10 mouse cellular contexts compared by ENCODE assay signal in genomic region chr6:119467785-119468059, GRCm38 (mm10). TPM values are rescaled to one million over a fixed set of nuclear protein-coding genes. Genes with fewer than 3 reads are reported as not detected.
DNase-seq lines count a peak whose midpoint lies in the region; ATAC-seq and TF ChIP-seq lines count a peak whose summit lies in the region.
"Had no signal": no experiment of that assay in that cellular context is flagged by ENCODE, and none has a peak within 500 bp of the region (broad histone marks: within the 10 kb centered on the region; RNA-seq: fewer than 3 reads in every experiment).

No protein-coding gene starts in this region.

- no peaks in the 10 kb centered on the region; the same call in 1 of the 2 replicates for H3K9me3 ChIP-seq in heart, embryonic 10.5 days
- H3K9me3 ChIP-seq in liver, embryonic 16.5 days (replicated peaks; ENCODE audit: control insufficient read depth, low read length), result no peaks in the 10 kb centered on the region
- H3K9me3 ChIP-seq in liver, embryonic 11.5 days (ENCODE audit: control insufficient read depth, low read length), result no peaks in the 10 kb centered on the region
- H3K9me3 ChIP-seq in liver, postnatal 0 days (ENCODE audit: low read length), result no peaks in the 10 kb centered on the region
- no peaks in the 10 kb centered on the region for H3K9me3 ChIP-seq in forebrain, embryonic 12.5 days
- H3K9me3 ChIP-seq: G1E had no signal

- peaks cover 9% of the 10 kb centered on the region for H3K4me1 ChIP-seq in heart, embryonic 10.5 days
- no peaks in the 10 kb centered on the region; the same call in 1 of the 2 replicates for H3K4me1 ChIP-seq in liver, embryonic 16.5 days (ENCODE audit: control insufficient read depth, low read depth, low read length)
- H3K4me1 ChIP-seq in liver, embryonic 11.5 days (replicated peaks; ENCODE audit: control insufficient read depth, insufficient read depth, low read length), result peaks cover 6% of the 10 kb centered on the region; the same call in 1 of the 2 replicates
- peaks cover 13% of the 10 kb centered on the region for H3K4me1 ChIP-seq in liver, postnatal 0 days (ENCODE audit: insufficient read depth)
- no peaks in the 10 kb centered on the region; the same call in 1 of the 2 replicates for H3K4me1 ChIP-seq in forebrain, embryonic 12.5 days

- H3K36me3 ChIP-seq in heart, embryonic 10.5 days, result no peaks in the 10 kb centered on the region
- H3K36me3 ChIP-seq in liver, embryonic 16.5 days (ENCODE audit: control insufficient read depth, insufficient read depth), result no peaks in the 10 kb centered on the region
- H3K36me3 ChIP-seq in liver, embryonic 11.5 days (ENCODE audit: control insufficient read depth, insufficient read depth, low read length), result no peaks in the 10 kb centered on the region
- no peaks in the 10 kb centered on the region for H3K36me3 ChIP-seq in liver, postnatal 0 days (replicated peaks; ENCODE audit: insufficient read depth, low read length)
- no peaks in the 10 kb centered on the region for H3K36me3 ChIP-seq in forebrain, embryonic 12.5 days (replicated peaks)
- H3K36me3 ChIP-seq: G1E had no signal

- no peak for DNase-seq in heart, embryonic 10.5 days (ENCODE audit: low spot score)
- DNase-seq in heart, postnatal 25 days (ENCODE audit: low spot score), result no peak
- DNase-seq in liver, embryonic 11.5 days (ENCODE audit: low spot score), result no peak
- DNase-seq in NIH3T3 (ENCODE audit: low read depth), result peak; percentile 68
- no peak for DNase-seq in liver, postnatal 0 days
- DNase-seq in urinary bladder, postnatal 14 days (ENCODE audit: low spot score), result no peak
- DNase-seq: midbrain, embryonic 14.5 days had no signal

- peak; percentile 59 for TF ChIP-seq CTCF in liver, postnatal 0 days (IDR thresholded peaks at IDR 0.05; ENCODE audit: low read depth)

- H3K27ac ChIP-seq in heart, embryonic 10.5 days, result peak overlapping the region; percentile 85
- H3K27ac ChIP-seq in liver, embryonic 16.5 days (ENCODE audit: low read length), result no peak overlapping the region
- H3K27ac ChIP-seq in liver, embryonic 11.5 days (ENCODE audit: low read depth, low read length), result no peak overlapping the region
- peak overlapping the region; percentile 57 for H3K27ac ChIP-seq in liver, postnatal 0 days (ENCODE audit: low read depth)
- H3K27ac ChIP-seq in forebrain, embryonic 12.5 days, result no peak overlapping the region

- H3K27me3 ChIP-seq in heart, embryonic 10.5 days (ENCODE audit: insufficient read depth, poor library complexity, severe bottlenecking), result no peaks in the 10 kb centered on the region
- peaks cover 3% of the 10 kb centered on the region; the same call in 1 of the 2 replicates for H3K27me3 ChIP-seq in liver, embryonic 16.5 days (ENCODE audit: control insufficient read depth, insufficient read depth, low read depth, low read length)
- H3K27me3 ChIP-seq in liver, embryonic 11.5 days (replicated peaks; ENCODE audit: control insufficient read depth, insufficient read depth, low read length), result no peaks in the 10 kb centered on the region
- H3K27me3 ChIP-seq in liver, postnatal 0 days (ENCODE audit: insufficient read depth, low read length), result no peaks in the 10 kb centered on the region
- no peaks in the 10 kb centered on the region for H3K27me3 ChIP-seq in forebrain, embryonic 12.5 days

- peak; percentile 24; the same call in 1 of the 2 replicates for ATAC-seq in liver, embryonic 16.5 days (ENCODE audit: low read depth)
- no peak for ATAC-seq in liver, embryonic 11.5 days (replicated peaks; ENCODE audit: low FRiP score)
- ATAC-seq in liver, postnatal 0 days, result peak; percentile 59
- ATAC-seq in forebrain, embryonic 12.5 days (ENCODE audit: low FRiP score), result no peak

- no peak overlapping the region for H3K9ac ChIP-seq in liver, embryonic 16.5 days (ENCODE audit: low read depth, low read length)
- H3K9ac ChIP-seq in liver, embryonic 11.5 days (ENCODE audit: low read depth, low read length), result no peak overlapping the region
- no peak overlapping the region; the same call in 1 of the 2 replicates for H3K9ac ChIP-seq in liver, postnatal 0 days (replicated peaks)
- no peak overlapping the region for H3K9ac ChIP-seq in forebrain, embryonic 12.5 days

- 89% methylated on average over 2 of the region's 2 CpGs for WGBS in heart, embryonic 10.5 days
- 48% methylated on average over 2 of the region's 2 CpGs for WGBS in liver, embryonic 16.5 days (ENCODE audit: insufficient replicate concordance)
- 71% methylated on average over 2 of the region's 2 CpGs for WGBS in liver, embryonic 11.5 days
- WGBS in liver, postnatal 0 days (ENCODE audit: insufficient replicate concordance), result 73% methylated on average over 2 of the region's 2 CpGs
- 78% methylated on average over 2 of the region's 2 CpGs for WGBS in forebrain, embryonic 12.5 days

- H3K4me2 ChIP-seq in liver, embryonic 16.5 days (ENCODE audit: low read depth, low read length), result no peak overlapping the region
- H3K4me2 ChIP-seq in liver, embryonic 11.5 days, result no peak overlapping the region
- no peak overlapping the region for H3K4me2 ChIP-seq in liver, postnatal 0 days (ENCODE audit: low read depth, low read length)
- H3K4me2 ChIP-seq in forebrain, embryonic 12.5 days, result no peak overlapping the region

- H3K4me3 ChIP-seq in heart, embryonic 10.5 days, result no peak overlapping the region
- H3K4me3 ChIP-seq in liver, embryonic 16.5 days (ENCODE audit: low read depth, low read length), result no peak overlapping the region
- H3K4me3 ChIP-seq in liver, embryonic 11.5 days (ENCODE audit: low read depth, low read length), result no peak overlapping the region
- no peak overlapping the region for H3K4me3 ChIP-seq in liver, postnatal 0 days (ENCODE audit: low read depth, low read length)
- no peak overlapping the region for H3K4me3 ChIP-seq in forebrain, embryonic 12.5 days (replicated peaks)

- intact Hi-C loops in heart, postnatal 25 days (cut with DNase I), result no loop called here

- TF ChIP-seq EP300 in liver, postnatal 0 days (IDR thresholded peaks at IDR 0.05; ENCODE audit: low read depth), result no peak

RNA-seq across cellular contexts. Expression of gene Fbxl14, which starts 11.7 kb away (rescaled TPM):
- 2.4 and 3.9 TPM in 2 replicates for polyA plus RNA-seq in heart, embryonic 10.5 days (2016; fragmentation: Nextera tagmentation; extraction: Ambion mirVana)
- 10 to 100 TPM; 15.4 to 15.6 TPM for total RNA-seq in heart, postnatal 25 days (2021)
- 2.1 TPM in 2 replicates for polyA plus RNA-seq in liver, embryonic 16.5 days (2015; fragmentation: Nextera tagmentation; extraction: Ambion mirVana)
- 6.7 and 6.9 TPM in 2 replicates for polyA plus RNA-seq in liver, embryonic 11.5 days (2014; fragmentation: Nextera tagmentation; extraction: Ambion mirVana)
- polyA plus RNA-seq in liver, postnatal 0 days (2015; fragmentation: Nextera tagmentation; extraction: Ambion mirVana), result 2.4 and 2.5 TPM in 2 replicates
- 5.1 and 5.2 TPM in 2 replicates for polyA plus RNA-seq in forebrain, embryonic 12.5 days (2016; fragmentation: Nextera tagmentation; extraction: Ambion mirVana)

RNA-seq across cellular contexts. Expression of gene Adipor2, which starts 50.2 kb away (rescaled TPM):
- polyA plus RNA-seq in heart, embryonic 10.5 days (2016; fragmentation: Nextera tagmentation; extraction: Ambion mirVana), result 27.2 and 27.4 TPM in 2 replicates
- total RNA-seq in heart, postnatal 25 days (2021), result 10 to 100 TPM; 56.1 to 58.0 TPM
- 29.4 and 35.2 TPM in 2 replicates for polyA plus RNA-seq in liver, embryonic 16.5 days (2015; fragmentation: Nextera tagmentation; extraction: Ambion mirVana)
- 15.8 and 16.5 TPM in 2 replicates for polyA plus RNA-seq in liver, embryonic 11.5 days (2014; fragmentation: Nextera tagmentation; extraction: Ambion mirVana)
- 53.9 and 58.6 TPM in 2 replicates for polyA plus RNA-seq in liver, postnatal 0 days (2015; fragmentation: Nextera tagmentation; extraction: Ambion mirVana)
- 31.5 and 35.1 TPM in 2 replicates for polyA plus RNA-seq in forebrain, embryonic 12.5 days (2016; fragmentation: Nextera tagmentation; extraction: Ambion mirVana)

Comparison
In these comparisons a context has a peak if more than half of its experiments do, and no peak if none do; other contexts are left out.
1. H3K27ac ChIP-seq: peak in heart, embryonic 10.5 days (single experiment) and liver, postnatal 0 days (single experiment); none in liver, embryonic 16.5 days (single experiment), liver, embryonic 11.5 days (single experiment) and forebrain, embryonic 12.5 days (single experiment).
2. ATAC-seq: peak in liver, embryonic 16.5 days (single experiment) and liver, postnatal 0 days (single experiment); none in liver, embryonic 11.5 days (single experiment) and forebrain, embryonic 12.5 days (single experiment).